Mouse (Mus musculus): ENCODE data around the gene Lrrk2.

GRCm38 (mm10) chr15:91651493-91651892 is 21.5 kb upstream of the Lrrk2 start:
- no peak for TF ChIP-seq CTCF (IDR thresholded peaks at IDR 0.05; ENCODE audit: extremely low read depth, insufficient read depth, low read length)
- TF ChIP-seq POLR2A (IDR thresholded peaks at IDR 0.05; ENCODE audit: extremely low read depth, insufficient read depth, low read length) = no peak

Measured in cortical plate, adult 2 months (tissue).